Mouse (Mus musculus) left cerebral cortex, postnatal 4 days (tissue): ENCODE measurements around the gene Scaf8. TPM values are rescaled to one million over a fixed set of nuclear protein-coding genes. Genes with fewer than 3 reads are reported as not detected.
"Not testable (repeated sequence)": the region's sequence is repeated elsewhere in the genome, so short reads cannot be mapped to it uniquely, and the experiment has no call there.

Experiments used
- DNase-seq: peaks from one replicate; pipeline ENCODE4 v3.0.0-alpha.2; 2022
- intact Hi-C: fragments of 180-260 bp; cut with DNase I; formaldehyde crosslinking; loops from one replicate; pipeline ENCODE4 v1.15.1; 2025
- total RNA-seq, 2 experiments: library from RNA; stranded (reverse); gene quantifications; 2 replicates each; pipeline ENCODE4 v1.2.3; 2021

The Scaf8 gene
- 10 to 100 TPM; 71.8 to 73.7 TPM for total RNA-seq

DNA sequence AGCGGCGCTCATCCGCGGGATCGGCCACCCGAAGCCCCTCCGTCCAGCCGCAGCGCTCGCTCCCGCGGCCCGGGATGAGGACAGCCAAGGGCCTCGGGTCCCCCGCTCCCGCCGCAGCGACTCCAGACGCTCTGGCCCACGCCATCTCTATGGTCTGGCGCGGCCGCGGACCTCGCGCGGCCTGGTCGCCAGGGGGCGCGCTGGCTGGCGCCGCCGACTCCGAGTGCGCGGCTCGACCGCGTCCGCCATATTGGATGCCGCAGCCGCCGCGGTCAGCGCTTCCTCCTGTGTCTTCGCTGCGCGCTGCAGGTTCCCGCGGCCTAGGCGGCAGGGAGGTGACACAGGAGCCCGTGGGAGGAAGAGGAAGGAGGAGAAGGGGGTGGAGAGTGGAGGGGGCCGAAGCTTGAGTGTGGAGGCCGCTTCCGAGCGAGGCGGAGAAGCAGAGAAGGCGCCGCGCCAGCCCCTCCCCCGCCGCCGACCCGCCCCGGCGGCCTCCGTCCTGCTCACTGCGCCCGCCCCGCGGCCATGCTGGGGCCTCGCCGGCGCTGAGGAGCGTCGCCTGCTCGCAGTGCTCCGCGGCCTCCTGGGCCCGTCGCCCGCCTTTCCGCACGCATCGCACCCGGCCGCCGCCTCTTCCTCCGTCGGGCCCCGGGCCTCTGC is at the start of gene Scaf8:
Gene Scaf8, plus strand, starts transcription at position 253 of the 660 bp plus-strand sequence.
- DNase-seq: peak; percentile 93
- intact Hi-C loops: no loop called here

DNA sequence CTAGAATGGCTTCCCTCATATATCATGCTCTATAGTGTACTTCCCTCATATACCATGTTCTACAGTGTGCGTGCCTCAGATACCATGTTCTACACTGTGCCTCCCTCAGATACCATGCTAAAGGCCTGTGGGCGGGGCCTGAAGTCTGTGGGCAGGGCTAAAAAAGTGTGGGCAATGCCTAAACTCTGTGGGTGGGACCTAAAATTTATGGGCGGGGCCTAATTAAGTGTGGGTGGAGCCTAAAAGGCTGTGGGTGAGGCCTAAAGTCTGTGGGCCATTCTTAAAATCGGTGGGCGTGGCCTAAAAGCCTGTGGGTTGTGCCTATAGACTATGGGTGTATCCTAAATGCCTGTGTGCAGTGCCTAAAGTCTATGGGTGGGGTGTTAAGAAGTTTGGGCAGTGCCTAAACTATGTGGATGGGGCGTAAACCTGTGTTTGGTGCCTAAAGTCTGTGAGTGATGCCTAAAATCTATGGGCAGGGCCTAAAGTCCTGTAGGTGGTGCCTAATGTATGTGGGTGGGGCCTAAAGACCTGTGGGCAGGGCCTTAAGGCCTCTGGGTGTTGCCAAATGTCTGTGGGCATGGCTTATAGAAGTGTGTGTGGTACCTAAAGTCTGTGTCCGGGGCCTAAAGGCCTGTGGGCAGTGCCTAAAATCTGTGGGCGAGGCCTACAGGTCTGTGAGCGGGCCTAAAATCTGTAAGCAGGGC is 39.5 kb upstream of the Scaf8 start:
- intact Hi-C loops: no loop called here

DNA sequence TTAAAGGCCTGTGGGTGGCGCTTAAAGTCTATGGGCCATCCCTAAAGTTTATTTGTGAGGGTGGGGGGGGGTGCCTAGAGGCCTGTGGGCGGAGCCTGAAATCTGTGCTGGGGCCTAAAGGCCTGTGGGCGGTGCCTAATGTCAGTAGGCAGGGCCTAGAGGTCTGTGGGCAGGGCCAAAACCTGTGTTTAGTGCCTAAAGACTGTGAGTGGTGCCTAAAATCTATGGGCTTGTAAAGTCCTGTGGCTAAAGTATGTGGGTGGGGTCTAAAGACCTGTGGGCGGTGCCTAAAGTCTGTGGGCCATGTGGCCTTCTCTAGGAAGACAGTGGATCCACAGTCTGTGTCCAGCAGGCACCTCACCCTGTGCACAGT is 38.9 kb upstream of the Scaf8 start:
- no peak for DNase-seq
- intact Hi-C loops: no loop called here

More for the DNA sequence above, 39.5 kb upstream of the Scaf8 start:
- DNase-seq: no peak

DNA sequence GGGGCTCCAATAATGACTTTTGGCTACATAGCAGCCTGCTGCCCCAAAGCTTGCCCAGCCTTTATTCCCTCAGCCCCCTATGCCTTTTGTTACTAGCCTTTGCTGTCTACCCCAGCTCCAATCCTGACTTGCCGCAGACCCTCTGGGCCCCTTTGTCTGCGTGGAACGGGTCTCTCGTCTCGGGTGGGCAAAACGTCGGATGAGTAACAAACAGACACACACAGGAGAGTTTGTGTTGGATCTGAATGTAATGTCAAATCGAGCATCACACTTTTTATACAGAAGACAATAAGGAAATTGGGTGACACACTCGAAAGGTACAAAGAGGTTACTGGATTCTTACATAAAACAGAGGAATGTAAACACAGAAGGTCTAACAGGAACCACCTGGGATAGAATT is 36.8 kb upstream of the Scaf8 start:
- DNase-seq, intact Hi-C loops: not testable (repeated sequence)

DNA sequence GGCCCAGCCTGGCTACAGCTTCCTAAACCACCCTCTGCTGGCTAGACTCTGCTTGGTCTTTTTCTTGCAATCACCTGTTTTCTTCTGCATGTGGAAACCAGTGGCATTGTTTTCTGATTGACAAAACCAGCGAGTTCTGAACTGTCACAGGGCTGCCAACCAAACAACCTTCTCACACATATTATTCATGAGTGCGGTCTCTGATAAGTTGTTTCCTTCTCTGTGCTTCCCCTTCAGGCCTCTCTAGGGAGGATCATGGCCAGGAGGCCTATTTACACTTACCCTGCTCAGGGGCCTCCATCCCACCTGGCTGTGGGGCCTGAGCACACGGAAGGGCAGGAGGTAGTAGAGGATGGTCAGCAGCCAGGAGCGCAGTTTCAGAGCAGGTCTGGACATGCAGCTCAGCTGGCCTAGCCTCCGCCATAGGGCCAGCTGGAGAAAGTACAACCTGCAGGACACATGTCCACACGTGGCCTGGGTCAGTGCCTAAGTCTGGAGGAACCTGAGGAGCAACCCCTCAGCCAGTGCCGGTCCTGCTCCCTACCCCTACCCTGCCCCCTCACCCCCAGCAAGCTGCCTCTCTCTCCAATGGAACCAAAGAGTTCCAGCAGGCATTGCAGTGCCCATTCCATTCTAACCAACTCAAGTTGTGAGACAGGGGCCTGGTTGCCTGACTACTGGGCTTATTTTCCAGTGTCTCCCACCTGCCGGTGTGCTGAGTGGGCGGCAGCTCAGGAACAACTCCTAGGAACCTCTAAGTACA is 34.0 kb upstream of the Scaf8 start:
- DNase-seq, intact Hi-C loops: not testable (repeated sequence)

DNA sequence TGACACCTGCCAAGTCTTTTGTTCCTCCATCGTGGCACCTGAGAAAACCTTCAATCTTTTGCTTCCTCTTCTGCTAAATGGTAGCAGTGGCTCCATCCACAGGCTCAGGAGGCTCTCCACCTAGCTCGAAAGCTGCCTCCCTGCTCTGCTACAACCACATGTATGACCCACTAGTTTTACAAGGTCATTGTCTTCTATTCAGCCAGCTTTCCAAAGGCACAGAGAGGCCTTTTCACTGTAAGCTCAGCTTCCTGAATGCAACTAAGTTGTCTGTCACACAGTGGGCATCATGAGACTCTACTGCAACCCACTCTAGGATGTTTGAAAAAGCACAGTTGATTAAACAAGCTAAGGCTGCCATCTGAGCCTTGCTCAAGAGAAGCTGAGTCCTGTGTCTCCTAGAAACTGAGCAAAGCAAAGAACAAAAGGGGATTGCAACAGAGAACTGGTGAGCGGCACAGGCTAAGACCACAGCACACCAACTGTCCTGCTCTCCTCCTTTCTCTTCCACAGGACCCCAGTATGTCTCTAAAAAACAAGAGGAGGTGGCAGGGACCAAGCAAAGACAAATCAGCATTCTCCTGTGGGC is 33.2 kb upstream of the Scaf8 start:
- DNase-seq, intact Hi-C loops: not testable (repeated sequence)

DNA sequence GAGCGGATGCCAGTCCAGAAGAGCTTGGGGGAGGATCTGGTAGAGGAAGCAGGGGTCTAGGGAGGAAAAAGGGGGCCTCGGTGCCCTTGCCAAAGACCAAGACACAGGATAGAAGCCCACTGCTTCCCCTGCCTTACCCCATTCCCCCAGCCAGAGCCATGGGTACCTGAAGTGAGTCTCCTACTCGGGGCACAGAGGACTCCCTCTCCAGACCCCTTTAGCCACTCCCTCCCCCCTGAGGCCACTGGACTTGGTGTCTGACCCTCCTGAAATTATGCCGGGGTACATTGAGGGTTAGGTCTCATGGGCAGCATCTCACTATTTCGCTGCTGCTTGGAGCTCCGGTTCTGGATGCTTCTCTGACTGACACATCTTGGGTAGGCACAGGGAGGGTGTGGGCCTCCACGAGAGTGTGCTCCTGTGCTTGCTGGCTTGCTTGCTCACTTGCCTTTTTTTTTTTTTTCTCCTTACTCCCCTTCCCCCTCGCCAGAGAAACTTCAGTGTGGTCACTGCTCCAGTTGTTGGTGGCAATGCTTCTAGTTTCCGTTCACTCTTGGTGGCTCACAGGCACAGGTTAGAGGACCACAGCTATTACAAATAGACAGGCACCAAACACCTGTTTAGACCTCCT is 32.5 kb upstream of the Scaf8 start:
- DNase-seq: peak; percentile 16
- intact Hi-C loops: not testable (repeated sequence)

DNA sequence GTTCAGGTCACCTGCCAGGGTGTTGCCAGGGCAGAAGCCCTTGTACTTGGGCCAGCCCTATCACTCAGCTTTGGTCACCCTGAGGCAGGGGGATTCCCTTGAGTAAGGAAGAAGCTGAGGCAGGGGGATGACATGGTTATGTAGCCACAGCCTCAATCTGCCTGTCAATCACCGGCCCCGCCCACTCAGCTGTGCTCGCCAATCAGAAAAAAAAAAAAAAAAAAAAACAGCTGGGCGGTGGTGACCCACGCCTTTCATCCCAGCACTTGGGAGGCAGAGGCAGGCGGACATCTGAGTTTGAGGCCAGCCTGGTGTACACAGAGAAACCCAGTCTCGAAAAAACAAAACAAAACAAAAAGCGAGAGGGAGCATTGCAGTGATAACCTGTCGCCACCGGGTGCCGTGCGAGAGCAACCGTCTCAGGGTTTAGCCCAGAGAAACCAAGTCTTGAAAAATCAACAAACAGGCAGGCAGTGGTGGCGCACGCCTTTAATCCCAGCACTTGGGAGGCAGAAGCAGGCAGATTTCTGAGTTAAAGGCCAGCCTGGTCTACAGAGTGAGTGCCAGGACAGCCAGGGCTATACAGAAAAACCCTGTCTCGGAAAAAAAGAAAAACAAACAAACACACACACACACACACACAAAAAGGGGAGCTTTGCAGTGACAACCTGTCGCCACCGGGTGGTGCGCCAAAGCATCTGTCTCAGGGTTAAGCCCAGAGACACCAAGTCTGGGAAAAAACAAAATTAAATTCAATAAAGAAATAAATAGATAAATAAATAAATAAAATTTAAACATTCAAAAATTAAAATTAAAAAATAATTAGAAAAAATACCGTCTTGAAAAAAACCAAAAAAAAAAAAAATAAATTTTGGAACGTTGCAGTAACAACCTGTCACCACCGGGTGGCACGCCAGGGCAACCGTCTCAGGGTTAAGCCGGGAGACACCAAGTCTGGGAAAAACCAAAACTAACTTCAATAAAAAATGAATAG is 31.7 kb upstream of the Scaf8 start:
- DNase-seq: peak; percentile 53
- intact Hi-C loops: not testable (repeated sequence)

DNA sequence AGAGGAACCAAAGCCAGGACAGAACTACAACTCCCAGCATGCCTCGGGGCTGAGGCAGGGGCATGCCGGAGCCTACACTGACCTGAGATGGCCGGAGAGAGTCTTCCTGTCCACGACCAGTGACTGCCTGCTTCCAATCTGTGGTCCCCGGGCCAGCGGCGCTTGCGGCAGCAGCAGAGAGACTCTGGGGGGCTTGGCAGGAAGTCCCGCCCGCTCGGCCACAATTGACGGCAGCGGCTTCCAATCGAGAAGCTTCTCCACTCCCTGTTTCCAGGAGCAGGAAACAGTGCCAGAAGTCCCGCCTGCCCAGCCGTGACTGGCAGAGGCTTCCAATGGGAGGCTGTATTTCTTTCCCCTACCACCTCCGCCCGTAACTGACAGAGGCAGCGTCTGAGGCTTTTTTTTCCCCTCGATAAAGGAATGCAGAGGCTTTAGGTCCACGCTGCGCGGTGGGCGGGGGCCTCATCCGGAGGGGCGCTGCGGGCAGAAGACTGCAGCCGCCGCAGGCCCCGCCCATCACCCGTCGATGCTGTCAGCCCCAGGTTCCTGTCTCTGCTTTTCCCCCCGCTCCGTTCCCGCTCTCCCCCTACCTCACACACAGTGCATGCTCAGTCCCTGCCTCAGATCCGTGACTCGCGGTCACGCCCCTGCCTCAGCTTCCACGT is 30.8 kb upstream of the Scaf8 start:
- intact Hi-C loops: no loop called here
- DNase-seq: peak; percentile 96

DNA sequence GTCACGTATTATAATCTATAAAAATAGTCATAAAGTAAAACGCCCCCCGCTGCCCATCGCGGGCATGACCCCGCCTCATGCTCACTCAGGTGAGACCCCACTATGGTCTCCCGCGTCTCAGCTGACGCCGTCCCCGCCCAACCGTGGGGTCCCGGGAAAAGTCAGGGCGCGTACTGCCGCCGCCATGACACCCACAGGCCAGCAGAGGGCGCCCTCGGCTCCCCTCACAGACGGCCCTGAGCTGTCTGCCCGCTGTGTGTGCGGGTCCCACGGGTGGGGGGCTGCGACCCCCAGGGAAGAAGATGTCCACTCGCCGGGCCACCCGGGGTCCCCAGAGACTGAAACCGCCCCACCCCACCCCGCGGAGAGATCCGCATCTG is 30.2 kb upstream of the Scaf8 start:
- peak; percentile 82 for DNase-seq
- intact Hi-C loops: no loop called here

DNA sequence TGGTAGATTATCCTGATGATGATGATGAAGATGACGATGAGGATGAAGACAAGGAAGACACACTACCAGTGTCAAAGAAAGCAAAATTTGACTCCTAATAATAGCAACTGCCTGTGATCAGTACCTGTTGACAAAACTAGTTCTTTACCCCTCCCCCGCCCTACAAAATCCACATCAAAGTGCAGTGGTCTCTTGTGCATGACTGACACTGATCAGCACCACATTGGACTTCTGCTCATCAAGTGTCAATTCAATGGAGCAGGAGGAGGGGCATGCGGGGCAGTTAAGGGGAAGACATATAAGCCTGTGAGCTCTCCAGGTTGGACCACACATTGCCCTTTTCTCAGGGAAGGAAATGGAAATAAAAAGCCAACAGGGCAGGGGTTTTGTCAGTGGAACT is 29.6 kb upstream of the Scaf8 start:
- intact Hi-C loops: no loop called here
- DNase-seq: peak; percentile 13

DNA sequence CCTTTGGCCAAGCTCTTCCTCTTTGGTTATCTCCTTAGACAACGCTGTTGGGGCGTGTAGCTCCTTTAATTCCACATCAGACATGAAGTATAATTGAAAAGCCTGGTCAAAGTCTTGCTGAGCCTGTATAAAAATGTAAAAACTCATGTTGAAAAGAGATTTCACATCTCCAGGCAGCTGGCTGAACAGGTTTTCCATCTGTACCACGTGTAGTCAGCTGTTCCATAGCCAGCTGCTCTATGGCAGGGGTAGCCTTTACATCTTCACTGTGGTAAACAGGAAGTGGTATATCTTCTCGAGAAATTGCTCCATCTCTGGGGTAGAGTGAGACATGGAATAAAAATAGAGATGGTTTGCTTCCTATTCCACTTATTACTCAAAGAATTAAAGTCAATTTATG is 22.1 kb upstream of the Scaf8 start:
- intact Hi-C loops: no loop called here

DNA sequence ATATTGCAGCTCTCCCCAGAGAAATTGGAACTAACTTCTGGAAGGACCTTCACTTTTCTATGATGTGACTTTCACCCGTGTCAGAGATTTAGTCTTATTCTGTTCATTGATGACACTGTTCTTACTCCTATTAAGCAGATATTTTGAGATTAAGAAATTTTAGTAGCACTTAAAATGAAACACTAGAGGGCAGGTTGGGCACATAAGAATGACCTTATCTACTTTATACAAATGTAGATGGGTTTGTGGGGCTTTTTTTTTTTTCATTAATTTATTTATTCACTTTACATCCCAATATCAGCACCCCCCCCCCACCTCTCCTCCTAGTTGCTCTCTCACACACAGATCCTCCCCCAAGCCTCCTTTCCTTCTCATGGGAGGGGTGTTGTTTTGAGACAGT is 15.5 kb upstream of the Scaf8 start:
- DNase-seq: not testable (repeated sequence)

More for the DNA sequence above, 22.1 kb upstream of the Scaf8 start:
- no peak for DNase-seq

DNA sequence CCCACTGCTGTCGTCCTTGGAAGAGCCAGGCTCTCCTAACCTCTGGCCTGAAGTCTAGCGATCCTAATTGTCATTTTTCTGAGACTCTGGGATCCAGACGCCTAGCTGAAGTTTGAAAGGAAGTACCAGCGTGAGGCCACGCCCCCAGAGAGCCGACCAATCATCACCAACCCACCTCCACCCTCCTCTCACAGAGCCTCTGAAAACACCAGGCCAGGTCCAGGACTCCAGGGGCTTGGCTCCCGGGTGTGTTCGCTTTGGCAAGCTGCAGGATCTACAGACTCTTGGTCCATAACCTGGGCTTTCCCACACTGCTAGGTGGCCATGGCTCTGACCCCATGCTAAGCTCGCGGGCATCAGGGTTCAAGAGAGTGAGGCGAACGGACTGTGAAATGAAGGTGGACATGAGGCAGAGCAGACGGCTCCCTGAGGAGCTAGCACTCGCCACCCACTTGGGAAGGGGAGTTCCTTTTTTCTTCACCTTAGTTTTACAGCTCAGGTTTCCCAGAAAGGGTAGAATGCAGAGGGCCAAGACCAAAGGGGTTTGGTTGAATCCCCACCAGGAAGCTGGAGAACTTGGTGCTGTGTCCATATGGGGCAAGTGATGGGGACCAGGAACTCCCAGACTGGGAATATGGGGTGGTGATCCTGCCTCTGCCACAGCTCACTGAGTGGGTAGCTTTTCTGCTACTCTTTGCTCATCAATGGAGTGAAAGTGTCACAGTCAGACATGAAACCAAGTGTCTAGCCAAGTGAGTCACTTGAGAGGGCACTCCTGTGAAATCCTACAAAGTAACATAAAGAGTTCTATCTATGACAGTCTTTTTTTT is 12.2 kb upstream of the Scaf8 start:
- peak; percentile 30 for DNase-seq
- intact Hi-C loops: no loop called here

More for the DNA sequence above, 15.5 kb upstream of the Scaf8 start:
- intact Hi-C loops: not testable (repeated sequence)

DNA sequence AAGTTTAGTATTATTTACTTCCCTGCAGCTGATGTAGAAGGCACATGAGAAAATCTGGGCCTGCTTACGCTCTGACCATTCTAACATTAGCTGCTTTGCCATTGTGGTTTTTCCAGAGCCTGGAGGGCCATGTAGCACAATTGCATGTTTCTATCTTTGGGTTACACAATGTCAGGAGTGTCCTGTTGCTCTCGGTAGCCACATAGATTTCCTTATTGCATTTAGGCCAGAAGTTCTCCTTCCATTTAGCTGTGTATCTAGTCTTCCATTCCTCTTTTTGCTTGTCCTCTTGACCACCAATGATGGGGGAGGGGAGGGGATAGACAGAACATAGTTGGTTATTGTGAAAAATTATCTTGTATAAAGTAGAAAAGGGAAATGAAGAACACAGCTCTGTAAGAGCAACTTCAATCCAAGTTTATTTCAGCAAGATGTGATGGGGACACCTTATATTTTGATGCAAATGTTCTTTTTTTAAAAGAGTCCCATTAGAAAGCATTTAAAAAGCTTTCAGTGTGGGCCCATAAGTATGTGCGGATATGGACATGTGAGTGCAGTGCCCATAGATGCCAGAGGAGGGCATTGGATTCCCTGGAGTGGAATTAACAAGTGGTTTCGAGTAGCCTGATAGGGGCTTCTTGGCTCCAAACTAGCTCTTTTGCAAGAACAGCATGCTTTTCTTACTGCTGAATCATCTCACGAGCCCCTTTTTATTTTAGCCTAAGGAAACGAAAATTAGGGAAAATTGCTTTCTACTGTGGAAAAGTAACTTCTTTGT is 10.4 kb upstream of the Scaf8 start:
- DNase-seq: no peak
- intact Hi-C loops: no loop called here

DNA sequence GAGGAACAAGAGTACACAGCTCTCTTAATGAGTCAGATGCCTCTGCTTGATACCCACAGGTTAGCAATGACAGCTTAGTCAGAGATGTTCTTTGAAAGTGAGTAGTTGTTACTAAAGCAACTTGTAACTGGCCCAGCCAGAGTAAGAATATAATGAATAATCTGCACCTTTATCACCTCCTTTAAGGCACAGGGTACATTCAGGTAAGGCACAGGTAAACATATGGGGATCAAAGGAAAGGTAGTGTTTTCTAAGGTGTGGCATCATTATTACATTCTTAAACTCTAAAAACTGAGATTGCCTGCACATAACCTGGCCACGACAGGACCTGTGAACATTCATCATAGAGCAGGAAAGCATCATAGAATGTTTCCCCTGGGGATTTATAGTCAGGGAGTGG is 9.8 kb upstream of the Scaf8 start:
- no peak for DNase-seq
- intact Hi-C loops: no loop called here

DNA sequence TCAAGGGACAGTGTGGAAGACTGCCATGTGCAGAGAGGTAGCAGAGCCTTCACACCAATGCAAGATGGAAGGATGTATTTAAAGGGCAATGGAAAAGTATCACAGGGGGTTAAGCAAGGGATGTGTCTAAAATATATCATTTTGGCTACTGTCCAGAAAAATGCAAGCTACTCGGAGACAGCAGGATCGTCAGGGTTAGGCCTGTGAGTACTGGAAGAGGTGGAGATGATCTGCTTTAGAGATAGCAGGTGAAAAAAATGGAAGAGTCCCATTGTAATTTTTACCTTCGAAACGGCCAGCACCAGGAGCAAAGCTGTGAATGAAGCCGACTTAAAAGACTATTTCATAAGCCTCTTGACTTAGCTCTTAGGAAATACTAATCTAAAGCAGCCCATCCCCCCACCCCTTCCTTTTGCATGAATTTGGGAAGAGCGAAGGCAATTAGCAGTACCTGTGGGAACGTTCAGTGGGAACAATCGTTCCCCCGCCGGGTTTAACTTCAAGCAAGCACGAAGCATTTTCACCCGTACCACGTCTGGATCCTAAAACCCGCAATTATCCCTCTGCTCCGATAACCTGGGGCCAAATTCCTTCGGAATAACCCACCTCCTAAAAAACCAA is 925 bp upstream of the Scaf8 start:
- intact Hi-C loops: no loop called here
- DNase-seq: peak; percentile 7
